Mouse (Mus musculus): ENCODE measurements around the gene Frmd4b. TPM values are rescaled to one million over a fixed set of nuclear protein-coding genes. Genes with fewer than 3 reads are reported as not detected.

Gene Frmd4b
- polyA plus RNA-seq, 2 experiments = 5.7 to 6.4 TPM

- H3K4me2 ChIP-seq (ENCODE audit: low read depth) = no peak overlapping the region; the same call in 1 of the 2 replicates
- H3K4me1 ChIP-seq (replicated peaks; ENCODE audit: control insufficient read depth in 2 of 2, insufficient read depth in 2 of 2, low read length in 1 of 2) = 0 out of 4 replicates have a peak, but pooled peaks cover 0 to 3% of the 10 kb centered on the region in 2 experiments
- WGBS (ENCODE audit: insufficient replicate concordance) = 5% methylated on average over 2 of the region's 2 CpGs
- H3K27ac ChIP-seq = no peak overlapping the region
- H3K9ac ChIP-seq (replicated peaks) = no peak overlapping the region
- no peaks in the 10 kb centered on the region for H3K9me3 ChIP-seq (ENCODE audit: control insufficient read depth, low read length)
- ATAC-seq (ENCODE audit: insufficient read depth) = no peak
- H3K27me3 ChIP-seq (ENCODE audit: control insufficient read depth, insufficient read depth, low read length) = no peaks in the 10 kb centered on the region
- DNase-seq (ENCODE audit: low read depth in 3 of 3, low spot score in 3 of 3) = no peak
- TF ChIP-seq CTCF (IDR thresholded peaks at IDR 0.05; ENCODE audit: low read depth) = no peak
- no peak for TF ChIP-seq EP300 (IDR thresholded peaks at IDR 0.05; ENCODE audit: low read depth)
- no peaks in the 10 kb centered on the region for H3K36me3 ChIP-seq (replicated peaks; ENCODE audit: control insufficient read depth, insufficient read depth, low read depth)
- no peak overlapping the region for H3K4me3 ChIP-seq (ENCODE audit: insufficient read depth in 1 of 2, low read depth in 2 of 2, low read length in 2 of 2)
Measured at GRCm38 (mm10) chr6:97457210-97457609, 160.1 kb downstream of the Frmd4b start.

GRCm38 (mm10) chr6:97452223-97452622 lies 165.1 kb downstream of the Frmd4b start:
- Histone ChIP-seq H3K9ac (replicated peaks) (no peak overlapping the region), H3K9me3 (ENCODE audit: control insufficient read depth, low read length) (no peaks in the 10 kb centered on the region), H3K4me1 (replicated peaks; ENCODE audit: control insufficient read depth in 2 of 2, insufficient read depth in 2 of 2, low read length in 1 of 2) (0 out of 4 replicates have a peak, but pooled peaks cover 0 to 3% of the 10 kb centered on the region in 2 experiments), H3K27me3 (ENCODE audit: control insufficient read depth, insufficient read depth, low read length) (no peaks in the 10 kb centered on the region), H3K4me3 (ENCODE audit: insufficient read depth in 1 of 2, low read depth in 2 of 2, low read length in 2 of 2) (no peak overlapping the region), H3K4me2 (ENCODE audit: low read depth) (no peak overlapping the region), H3K36me3 (replicated peaks; ENCODE audit: control insufficient read depth, insufficient read depth, low read depth) (no peaks in the 10 kb centered on the region), H3K27ac (no peak overlapping the region)
- DNase-seq (ENCODE audit: low read depth in 3 of 3, low spot score in 3 of 3) = no peak
- no peak for ATAC-seq (ENCODE audit: insufficient read depth)
- 46% methylated on average over 5 of the region's 5 CpGs for WGBS (ENCODE audit: insufficient replicate concordance)
- no peak for TF ChIP-seq EP300 (IDR thresholded peaks at IDR 0.05; ENCODE audit: low read depth)

GRCm38 (mm10) chr6:97449806-97450205 lies 167.5 kb downstream of the Frmd4b start:
- ATAC-seq (ENCODE audit: insufficient read depth) (no peak), DNase-seq (ENCODE audit: low read depth in 3 of 3, low spot score in 3 of 3) (no peak)
- TF ChIP-seq CTCF (IDR thresholded peaks at IDR 0.05; ENCODE audit: low read depth) (no peak), EP300 (IDR thresholded peaks at IDR 0.05; ENCODE audit: low read depth) (no peak)
- Histone ChIP-seq H3K27me3 (ENCODE audit: control insufficient read depth, insufficient read depth, low read length) (no peaks in the 10 kb centered on the region), H3K4me2 (ENCODE audit: low read depth) (no peak overlapping the region), H3K36me3 (replicated peaks; ENCODE audit: control insufficient read depth, insufficient read depth, low read depth) (no peaks in the 10 kb centered on the region), H3K4me1 (replicated peaks; ENCODE audit: control insufficient read depth in 2 of 2, insufficient read depth in 2 of 2, low read length in 1 of 2) (no peaks in the 10 kb centered on the region), H3K9ac (replicated peaks) (no peak overlapping the region), H3K4me3 (ENCODE audit: insufficient read depth in 1 of 2, low read depth in 2 of 2, low read length in 2 of 2) (no peak overlapping the region), H3K27ac (no peak overlapping the region), H3K9me3 (ENCODE audit: control insufficient read depth, low read length) (no peaks in the 10 kb centered on the region)
- 49% methylated on average over 2 of the region's 2 CpGs for WGBS (ENCODE audit: insufficient replicate concordance)

GRCm38 (mm10) chr6:97447020-97447419 lies 170.3 kb downstream of the Frmd4b start:
- ATAC-seq (ENCODE audit: insufficient read depth) = no peak
- 47% methylated on average over 4 of the region's 4 CpGs for WGBS (ENCODE audit: insufficient replicate concordance)
- DNase-seq (ENCODE audit: low read depth in 3 of 3, low spot score in 3 of 3) = no peak

GRCm38 (mm10) chr6:97444145-97444544 lies 173.2 kb downstream of the Frmd4b start:
- Histone ChIP-seq H3K27me3 (ENCODE audit: control insufficient read depth, insufficient read depth, low read length) (no peaks in the 10 kb centered on the region), H3K9me3 (ENCODE audit: control insufficient read depth, low read length) (no peaks in the 10 kb centered on the region), H3K4me1 (replicated peaks; ENCODE audit: control insufficient read depth in 2 of 2, insufficient read depth in 2 of 2, low read length in 1 of 2) (peaks cover 0 to 4% of the 10 kb centered on the region in 2 experiments; a peak in 1 of 4 replicates), H3K27ac (no peak overlapping the region), H3K4me3 (ENCODE audit: insufficient read depth in 1 of 2, low read depth in 2 of 2, low read length in 2 of 2) (no peak overlapping the region), H3K9ac (replicated peaks) (no peak overlapping the region), H3K36me3 (replicated peaks; ENCODE audit: control insufficient read depth, insufficient read depth, low read depth) (no peaks in the 10 kb centered on the region), H3K4me2 (ENCODE audit: low read depth) (no peak overlapping the region)
- WGBS (ENCODE audit: insufficient replicate concordance) = 60% methylated on average over 5 of the region's 5 CpGs
- DNase-seq (ENCODE audit: low read depth in 3 of 3, low spot score in 3 of 3) (no peak), ATAC-seq (ENCODE audit: insufficient read depth) (no peak)
- TF ChIP-seq CTCF (IDR thresholded peaks at IDR 0.05; ENCODE audit: low read depth) = no peak
- TF ChIP-seq EP300 (IDR thresholded peaks at IDR 0.05; ENCODE audit: low read depth) = no peak

More at GRCm38 (mm10) chr6:97447020-97447419, 170.3 kb downstream of the Frmd4b start:
- Histone ChIP-seq H3K9me3 (ENCODE audit: control insufficient read depth, low read length) (no peaks in the 10 kb centered on the region), H3K27me3 (ENCODE audit: control insufficient read depth, insufficient read depth, low read length) (no peaks in the 10 kb centered on the region), H3K9ac (replicated peaks) (no peak overlapping the region), H3K27ac (no peak overlapping the region), H3K36me3 (replicated peaks; ENCODE audit: control insufficient read depth, insufficient read depth, low read depth) (no peaks in the 10 kb centered on the region), H3K4me3 (ENCODE audit: insufficient read depth in 1 of 2, low read depth in 2 of 2, low read length in 2 of 2) (no peak overlapping the region), H3K4me2 (ENCODE audit: low read depth) (no peak overlapping the region), H3K4me1 (replicated peaks; ENCODE audit: control insufficient read depth in 2 of 2, insufficient read depth in 2 of 2, low read length in 1 of 2) (no peaks in the 10 kb centered on the region)
- no peak for TF ChIP-seq EP300 (IDR thresholded peaks at IDR 0.05; ENCODE audit: low read depth)
- TF ChIP-seq CTCF (IDR thresholded peaks at IDR 0.05; ENCODE audit: low read depth) = no peak

All from liver, embryonic 14.5 days (tissue).